Mouse (Mus musculus) left cerebral cortex, postnatal 4 days (tissue): ENCODE results near the gene Adamts16. TPM values are rescaled to one million over a fixed set of nuclear protein-coding genes. Genes with fewer than 3 reads are reported as not detected.

ENCODE experiments used
- DNase-seq: peaks from one replicate; pipeline ENCODE4 v3.0.0-alpha.2; 2022
- intact Hi-C: fragments of 180-260 bp; cut with DNase I; formaldehyde crosslinking; loops from one replicate; pipeline ENCODE4 v1.15.1; 2025
- total RNA-seq, 2 experiments: library from RNA; stranded (reverse); gene quantifications; 2 replicates each; pipeline ENCODE4 v1.2.3; 2021

Adamts16 gene
- total RNA-seq, 2 experiments from 2014 or later, result 5.2 TPM

DNA sequence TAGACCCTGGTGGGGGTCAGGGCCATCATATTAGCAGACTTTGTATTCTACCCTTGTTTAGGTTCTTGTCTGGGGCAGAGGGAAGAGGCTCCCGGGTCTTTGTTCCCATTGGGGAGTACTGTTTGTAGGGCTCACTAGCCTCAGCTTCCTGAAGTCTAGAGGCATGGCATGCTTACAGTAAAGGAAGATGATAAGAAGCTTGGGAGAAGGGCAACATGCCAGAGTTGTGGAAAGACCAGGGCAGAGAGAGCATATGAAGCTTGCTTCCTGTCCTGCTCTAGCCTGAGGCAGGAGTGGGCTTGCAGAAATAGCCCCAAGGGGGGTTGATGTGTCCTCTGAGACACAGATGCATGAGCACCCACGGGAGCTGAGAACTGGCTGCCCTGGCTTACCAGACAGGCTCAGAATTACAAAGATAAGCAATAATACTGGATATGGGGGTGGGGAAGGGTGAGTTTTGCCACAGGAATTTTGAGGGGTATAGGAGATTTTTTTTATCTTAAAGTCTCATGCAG is 117.4 kb downstream of the Adamts16 start:
- intact Hi-C loops, result no loop called here
- DNase-seq, result no peak

DNA sequence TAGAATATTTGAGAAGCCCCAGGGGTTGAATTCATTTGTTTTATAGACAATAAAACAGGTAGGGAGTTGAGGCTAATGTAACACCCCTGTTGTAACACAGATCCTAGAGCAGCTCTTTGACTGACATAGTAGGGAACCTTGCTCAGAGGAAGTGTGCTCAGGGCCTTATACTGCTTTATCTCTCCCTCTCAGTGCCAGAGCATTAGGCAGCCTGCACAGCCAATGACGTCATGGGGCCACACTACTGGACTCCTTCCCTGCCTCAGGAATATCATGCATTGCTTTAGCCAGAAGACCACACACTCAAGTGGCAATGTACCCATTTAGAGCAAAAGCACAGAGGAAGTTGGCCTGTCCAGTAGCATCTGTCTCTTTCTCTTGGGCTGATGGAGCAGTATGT is 121.6 kb downstream of the Adamts16 start:
- intact Hi-C loops, result no loop called here
- no peak for DNase-seq

DNA sequence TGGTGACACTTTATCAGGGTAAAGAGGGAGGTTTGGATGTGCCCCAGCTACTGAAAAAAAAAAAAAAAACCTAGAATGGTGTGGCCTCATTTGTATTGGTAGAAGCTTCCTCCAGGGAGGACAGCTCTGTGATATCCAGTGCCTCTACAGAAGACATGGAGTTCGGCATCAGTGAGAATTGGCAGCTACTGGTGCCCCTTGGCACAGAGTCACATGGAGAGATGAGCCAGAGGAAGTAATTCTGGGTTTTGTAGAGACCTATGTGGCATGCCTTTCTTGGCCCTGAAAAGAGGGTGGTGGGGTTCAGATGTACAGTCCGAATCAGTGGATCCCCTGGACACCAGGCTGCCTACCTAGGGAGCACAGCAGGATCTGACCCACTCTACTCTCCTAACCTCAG is 122.8 kb downstream of the Adamts16 start:
- DNase-seq, result peak; percentile 47
- intact Hi-C loops, result no loop called here

DNA sequence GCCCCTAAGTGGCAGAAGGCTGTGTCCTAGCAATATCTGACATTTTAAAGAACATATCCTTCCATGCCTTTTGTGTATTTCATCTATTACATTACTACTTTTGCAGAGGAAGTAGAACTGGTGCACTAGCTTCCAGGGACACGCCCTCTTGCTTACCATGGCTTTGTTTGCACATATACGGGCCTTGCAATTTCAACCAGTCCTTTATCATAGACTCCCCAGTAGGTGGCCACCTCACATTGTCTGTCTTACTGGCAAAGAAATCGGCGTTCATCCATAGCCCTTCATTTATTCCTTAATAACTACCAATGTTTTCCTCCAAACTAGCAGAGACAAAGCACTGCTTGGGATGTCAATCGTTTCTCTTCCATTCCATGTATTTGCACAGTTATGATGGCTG is 125.6 kb downstream of the Adamts16 start:
- no peak for DNase-seq
- intact Hi-C loops, result no loop called here

DNA sequence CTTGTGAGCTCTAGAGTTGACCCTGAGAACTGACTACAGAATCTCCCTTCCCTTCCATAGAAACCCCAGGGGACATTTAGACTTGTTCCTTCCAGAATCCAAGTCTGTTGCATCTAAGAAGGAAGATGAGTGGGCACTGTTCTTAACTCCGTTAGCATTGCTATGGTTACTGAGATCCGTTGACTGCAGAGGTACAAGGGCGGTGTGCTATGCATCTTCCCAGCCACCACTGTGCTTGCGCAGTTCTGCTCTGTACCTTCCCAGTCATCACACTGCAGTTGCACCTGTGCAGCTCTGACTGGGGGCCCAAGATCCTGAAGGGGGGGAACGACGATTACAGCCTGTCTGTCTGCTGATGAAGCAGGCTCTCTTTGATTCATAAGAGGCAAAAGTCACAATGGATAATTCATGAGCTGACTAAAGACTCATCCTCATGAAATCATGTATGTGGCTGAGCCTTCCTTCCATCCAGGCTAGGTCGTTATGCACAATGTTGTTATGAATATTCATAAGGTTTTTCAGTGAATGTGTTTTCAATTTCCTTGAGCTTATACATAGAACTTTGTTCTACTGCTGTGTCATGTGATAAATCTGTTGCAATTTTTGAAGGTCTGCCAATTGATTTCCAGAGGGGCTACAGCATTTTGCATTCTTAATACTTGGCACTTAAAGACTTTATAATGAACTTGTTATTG is 127.4 kb downstream of the Adamts16 start:
- DNase-seq, result no peak
- intact Hi-C loops, result no loop called here

DNA sequence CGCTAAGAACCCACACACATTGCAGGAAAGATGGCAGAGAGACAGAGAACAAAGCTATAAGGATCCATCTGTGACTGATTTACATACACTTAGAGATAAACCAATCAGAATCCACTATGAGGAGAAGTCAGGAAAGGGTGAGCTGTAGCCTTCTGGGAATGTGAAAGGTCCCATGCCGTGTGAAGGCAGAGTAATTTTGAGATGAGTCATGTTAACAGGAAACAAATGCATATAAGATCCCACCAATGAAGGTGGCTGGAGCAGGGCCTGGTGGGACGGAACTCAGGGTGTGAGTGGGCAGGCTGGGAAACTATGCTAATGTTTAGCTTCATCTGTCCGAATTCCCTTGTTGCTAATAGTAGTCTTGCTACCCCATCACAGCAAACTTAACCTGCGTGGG is 128.3 kb downstream of the Adamts16 start:
- intact Hi-C loops, result no loop called here
- no peak for DNase-seq

DNA sequence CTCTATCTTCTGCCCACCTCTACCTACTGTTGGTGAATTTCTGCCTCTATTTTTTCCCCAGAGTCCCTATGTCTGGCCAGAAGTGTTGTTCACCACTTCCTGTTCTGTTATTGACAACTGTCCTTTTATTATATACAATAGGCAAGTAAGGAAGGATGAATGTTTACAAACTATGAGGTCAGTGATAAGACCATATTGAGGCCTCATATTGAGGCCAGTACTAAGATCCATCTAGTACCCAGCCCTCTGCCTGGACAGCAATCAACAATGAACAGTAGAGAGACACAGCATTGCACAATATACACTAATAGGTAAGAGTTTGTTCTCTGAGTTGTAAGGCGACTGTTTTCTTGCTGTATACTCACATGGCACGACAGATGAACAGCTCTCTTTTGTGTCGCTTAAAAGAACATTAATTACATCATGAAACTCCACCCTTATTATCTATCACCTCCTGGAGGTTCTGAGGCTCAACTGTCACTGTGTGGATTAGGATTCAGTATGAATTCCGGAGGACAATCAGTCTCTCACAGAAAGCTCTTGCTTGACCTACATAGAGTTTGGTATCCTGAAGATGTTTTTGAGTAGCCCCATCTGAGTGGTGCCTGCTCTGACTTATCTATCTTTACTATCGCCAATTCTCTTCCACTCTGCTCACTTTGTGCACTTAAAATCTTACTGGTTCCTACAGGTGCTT is 134.3 kb downstream of the Adamts16 start:
- intact Hi-C loops, result no loop called here
- DNase-seq, result no peak

DNA sequence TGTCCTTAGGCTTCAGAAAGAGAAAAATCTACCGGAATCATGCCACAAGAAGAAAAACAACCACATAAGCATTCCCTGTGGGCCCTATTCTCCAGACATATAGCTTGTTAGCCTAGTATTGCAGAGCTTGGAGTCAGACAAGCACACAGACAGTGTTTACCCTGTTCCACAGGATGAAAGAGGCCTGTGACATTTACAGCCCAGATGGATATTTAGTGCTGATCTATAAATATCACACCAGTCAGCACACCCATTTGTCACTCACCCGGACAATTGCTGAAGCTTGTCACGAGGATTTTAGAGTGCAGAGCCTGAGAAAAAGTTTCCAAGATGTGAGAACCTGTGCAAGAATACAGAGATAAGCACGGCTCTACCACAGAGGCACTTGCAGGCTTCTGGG is 138.7 kb downstream of the Adamts16 start:
- intact Hi-C loops, result no loop called here
- DNase-seq, result no peak

DNA sequence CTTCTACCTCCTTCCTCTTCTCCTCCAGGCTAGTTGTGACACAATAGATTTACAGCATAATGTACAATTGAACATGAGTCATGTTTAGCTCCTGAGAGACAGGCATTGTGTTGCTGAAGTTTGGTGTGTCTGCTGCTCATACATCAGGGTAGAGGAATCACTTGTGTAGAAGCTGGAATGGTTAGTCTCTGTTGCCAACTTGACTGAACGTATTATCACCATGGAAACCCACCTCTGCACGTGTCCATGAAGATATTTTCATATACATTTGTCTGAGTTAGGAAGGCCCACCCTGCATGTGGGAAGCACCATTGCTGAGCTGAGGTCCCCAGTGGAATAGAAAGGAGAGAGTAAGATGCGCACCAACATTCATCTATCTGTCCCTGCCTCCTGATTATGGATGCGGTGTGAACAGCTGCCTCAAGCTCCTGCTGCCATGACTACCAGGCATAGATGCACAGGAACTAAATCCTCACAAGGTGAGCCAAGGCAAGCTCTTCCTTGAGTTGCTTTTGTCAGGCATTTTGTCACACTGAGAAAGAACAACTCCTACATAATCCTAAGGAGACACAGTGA is 142.7 kb downstream of the Adamts16 start:
- DNase-seq, result no peak
- intact Hi-C loops, result no loop called here

DNA sequence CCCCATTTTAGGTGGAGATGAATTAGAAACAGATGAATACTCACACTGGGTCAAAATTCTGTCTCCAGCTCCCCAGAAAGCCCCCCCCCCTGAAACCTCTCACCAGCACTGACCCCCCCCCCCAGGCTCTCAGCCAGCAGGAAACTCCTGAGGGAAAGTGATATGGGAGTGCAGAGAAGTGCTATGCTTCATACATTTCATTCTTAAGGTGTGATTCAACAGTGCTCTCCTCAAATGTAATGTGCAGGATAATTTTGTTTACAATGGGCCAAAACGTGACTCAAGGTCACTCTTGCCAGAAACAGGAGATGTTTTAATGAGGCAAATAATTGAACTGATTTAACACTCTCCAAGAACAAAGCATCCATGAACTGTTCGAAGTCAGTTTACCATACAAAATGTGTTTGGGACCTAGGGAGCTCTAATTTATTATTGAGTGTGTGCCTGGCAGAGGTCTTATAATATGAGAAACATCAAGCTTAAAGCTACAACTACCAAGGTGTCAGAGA is 152.1 kb downstream of the Adamts16 start:
- DNase-seq, result no peak
- intact Hi-C loops, result no loop called here

DNA sequence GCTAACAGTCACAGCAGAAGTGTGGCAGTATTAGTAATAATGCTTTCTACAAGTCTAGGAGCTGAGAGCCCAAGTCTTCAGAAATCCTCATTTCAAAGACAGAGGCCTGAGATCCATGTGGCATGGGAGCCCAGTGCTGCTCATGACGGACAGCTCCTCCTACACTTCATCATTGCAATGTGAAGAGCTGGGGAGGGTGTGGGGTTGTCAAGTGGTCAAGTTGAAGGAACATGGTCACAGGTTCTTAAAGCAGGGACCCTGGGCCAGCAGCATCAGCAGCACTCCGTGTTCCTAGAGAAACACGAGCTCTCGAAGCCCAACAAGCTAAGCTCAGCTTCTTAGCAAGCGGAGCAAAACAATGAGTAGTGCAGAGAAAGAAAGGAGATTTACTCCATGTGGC is 155.8 kb downstream of the Adamts16 start:
- no peak for DNase-seq
- intact Hi-C loops, result no loop called here

DNA sequence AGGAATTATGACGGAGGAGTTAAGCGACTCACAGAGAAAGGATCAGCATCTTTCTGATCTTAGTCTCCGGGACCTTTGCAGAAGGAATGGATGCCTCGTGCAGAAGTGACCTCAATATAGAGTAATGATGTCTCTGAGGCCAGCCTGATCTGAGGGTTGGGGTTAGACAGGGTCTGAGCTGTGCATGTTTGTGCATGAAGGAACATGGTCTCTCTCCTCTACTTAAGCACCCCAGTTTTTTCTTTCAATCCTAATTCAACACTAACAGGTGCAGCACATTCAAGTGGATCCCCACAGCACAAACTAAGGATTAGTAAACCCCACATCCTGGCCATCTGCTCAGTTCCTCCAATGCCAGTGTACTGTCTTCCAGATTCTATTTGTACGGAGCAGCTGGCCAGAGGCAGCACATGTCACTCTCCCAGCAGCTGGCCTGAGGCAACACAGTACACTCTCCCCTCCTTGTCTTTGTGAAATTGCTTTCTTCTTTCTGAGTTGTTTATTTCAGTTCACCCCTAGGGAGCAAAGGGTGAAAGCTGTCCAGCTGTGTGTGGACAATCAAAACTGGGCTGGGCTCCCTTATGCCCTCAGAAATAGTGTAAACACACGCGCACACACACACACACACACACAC is 156.5 kb downstream of the Adamts16 start:
- intact Hi-C loops, result no loop called here
- no peak for DNase-seq

DNA sequence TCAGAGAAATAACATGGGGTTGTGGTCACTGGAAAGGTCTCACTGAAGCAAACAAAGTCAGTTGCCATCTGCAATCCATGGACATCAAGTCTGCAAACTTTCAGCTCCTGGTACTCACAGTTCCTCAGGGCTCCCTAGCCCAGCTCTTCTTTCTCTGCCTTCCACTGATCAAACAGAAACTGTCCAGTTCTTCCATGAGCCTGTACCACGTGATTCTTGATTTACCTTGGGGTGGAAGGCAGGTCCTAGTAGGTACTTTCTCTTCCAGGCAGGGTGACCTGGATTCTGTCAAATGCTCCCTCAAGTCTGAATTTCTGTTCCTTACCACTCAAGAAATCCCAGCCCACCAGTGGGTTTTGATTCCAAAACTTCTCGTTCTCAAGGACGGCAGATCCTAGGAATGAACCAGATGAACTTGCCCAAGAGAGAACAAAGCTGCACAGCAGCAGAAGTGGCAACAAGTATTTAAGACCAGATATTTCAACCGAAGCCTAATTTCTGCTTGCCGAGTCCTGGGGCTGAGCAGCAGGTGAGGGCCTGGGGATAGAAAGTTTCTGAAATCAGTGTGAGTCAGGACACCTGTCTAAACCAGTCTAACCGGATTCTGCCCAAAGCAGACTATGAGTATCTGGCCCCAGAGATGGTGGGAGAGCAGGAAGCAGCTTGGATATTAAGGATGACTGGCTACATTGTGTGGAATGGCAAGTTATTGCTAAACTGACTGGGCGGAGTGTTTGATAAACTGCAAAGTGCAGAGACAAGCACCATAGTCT is 160.0 kb downstream of the Adamts16 start:
- DNase-seq, result no peak
- intact Hi-C loops, result no loop called here

DNA sequence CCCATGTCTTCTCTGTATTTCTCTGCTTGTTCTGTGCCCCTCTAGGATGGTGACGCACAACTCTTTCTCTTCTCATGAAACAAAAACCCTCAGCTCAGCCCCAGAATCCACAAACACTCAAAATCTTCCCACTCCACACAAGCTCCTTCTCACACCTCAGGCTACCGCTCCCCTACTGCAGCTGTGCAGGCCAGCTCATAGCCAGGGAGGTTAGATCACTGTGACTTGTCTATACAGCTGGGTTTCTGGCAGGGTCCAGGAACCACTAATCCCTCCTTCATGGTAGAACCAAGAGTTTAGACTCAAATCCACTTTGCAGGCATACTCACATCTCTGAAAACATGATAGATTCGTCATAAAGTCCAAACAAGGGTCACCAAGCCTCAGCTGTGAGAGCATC is 161.3 kb downstream of the Adamts16 start:
- no peak for DNase-seq
- intact Hi-C loops, result no loop called here

Other genes with a start within 250 kb of the Adamts16 start
- 100 to 1,000 TPM; 103 to 105 TPM for gene Ice1, start 204.2 kb downstream of the Adamts16 start, total RNA-seq